Mouse (Mus musculus): ENCODE data around the gene Tbc1d5.

Tbc1d5 gene

GRCm38 (mm10) chr17:51043869-51044268, 135.3 kb downstream of the Tbc1d5 start:
- no peak for DNase-seq

GRCm38 (mm10) chr17:51040861-51041260, 138.3 kb downstream of the Tbc1d5 start:
- no peak for DNase-seq

- no peak for DNase-seq
These were observed 155.9 kb downstream of the Tbc1d5 start for GRCm38 (mm10) chr17:51023227-51023626.

GRCm38 (mm10) chr17:51016384-51016783, 162.8 kb downstream of the Tbc1d5 start:
- DNase-seq, result no peak

GRCm38 (mm10) chr17:51013908-51014307, 165.2 kb downstream of the Tbc1d5 start:
- DNase-seq, result no peak

- DNase-seq, result no peak
These were observed 176.0 kb downstream of the Tbc1d5 start for GRCm38 (mm10) chr17:51003179-51003578.

- no peak for DNase-seq
These were observed 180.9 kb downstream of the Tbc1d5 start for GRCm38 (mm10) chr17:50998216-50998615.

GRCm38 (mm10) chr17:50993294-50993993, 185.7 kb downstream of the Tbc1d5 start:
- no peak for DNase-seq

- no peak for DNase-seq
These were observed 188.3 kb downstream of the Tbc1d5 start for GRCm38 (mm10) chr17:50990770-50991405.

- no peak for DNase-seq
These were observed 191.2 kb downstream of the Tbc1d5 start for GRCm38 (mm10) chr17:50987935-50988334.

GRCm38 (mm10) chr17:50981933-50982332, 197.2 kb downstream of the Tbc1d5 start:
- DNase-seq, result no peak

GRCm38 (mm10) chr17:50972142-50972541, 207.0 kb downstream of the Tbc1d5 start:
- DNase-seq, result no peak

GRCm38 (mm10) chr17:50966147-50966546, 213.0 kb downstream of the Tbc1d5 start:
- DNase-seq, result no peak

GRCm38 (mm10) chr17:50954313-50954712, 224.8 kb downstream of the Tbc1d5 start:
- DNase-seq, result no peak

GRCm38 (mm10) chr17:50922308-50922707, 256.8 kb downstream of the Tbc1d5 start:
- DNase-seq, result no peak

GRCm38 (mm10) chr17:50915216-50915615, 263.9 kb downstream of the Tbc1d5 start:
- no peak for DNase-seq

GRCm38 (mm10) chr17:50908568-50909335, 270.4 kb downstream of the Tbc1d5 start:
- DNase-seq, result no peak

- no peak for DNase-seq
These were observed 271.0 kb downstream of the Tbc1d5 start for GRCm38 (mm10) chr17:50908160-50908559.

GRCm38 (mm10) chr17:50906630-50907029, 272.5 kb downstream of the Tbc1d5 start:
- no peak for DNase-seq

- no peak for DNase-seq
These were observed 274.7 kb downstream of the Tbc1d5 start for GRCm38 (mm10) chr17:50904463-50904862.

GRCm38 (mm10) chr17:50897867-50898266, 281.3 kb downstream of the Tbc1d5 start:
- DNase-seq, result no peak

GRCm38 (mm10) chr17:50889475-50889874, 289.7 kb downstream of the Tbc1d5 start:
- DNase-seq, result no peak

GRCm38 (mm10) chr17:50879910-50880309, 299.2 kb downstream of the Tbc1d5 start:
- no peak for DNase-seq

- no peak for DNase-seq
These were observed 302.7 kb downstream of the Tbc1d5 start for GRCm38 (mm10) chr17:50876451-50876850.

Measured in right cerebral cortex, postnatal 25 days (tissue).